Mouse (Mus musculus) brain, adult 10 weeks (tissue): ENCODE results near the gene Lpcat4. TPM values are rescaled to one million over a fixed set of nuclear protein-coding genes. Genes with fewer than 3 reads are reported as not detected.

Experiments
- polyA plus RNA-seq: library from polyadenylated mRNA; stranded (reverse); fragments of 350-450 nt; fragmentation: Illumina TruSeq; extraction: RNeasy Lipid Tissue Mini Kit (QIAGEN cat#74804); gene quantifications from one replicate; pipeline ENCODE4 v1.2.3, GENCODE M21; 2015; ENCODE audit warnings: low read depth, low replicate concordance

Gene Lpcat4
- 120 TPM for polyA plus RNA-seq

DNA sequence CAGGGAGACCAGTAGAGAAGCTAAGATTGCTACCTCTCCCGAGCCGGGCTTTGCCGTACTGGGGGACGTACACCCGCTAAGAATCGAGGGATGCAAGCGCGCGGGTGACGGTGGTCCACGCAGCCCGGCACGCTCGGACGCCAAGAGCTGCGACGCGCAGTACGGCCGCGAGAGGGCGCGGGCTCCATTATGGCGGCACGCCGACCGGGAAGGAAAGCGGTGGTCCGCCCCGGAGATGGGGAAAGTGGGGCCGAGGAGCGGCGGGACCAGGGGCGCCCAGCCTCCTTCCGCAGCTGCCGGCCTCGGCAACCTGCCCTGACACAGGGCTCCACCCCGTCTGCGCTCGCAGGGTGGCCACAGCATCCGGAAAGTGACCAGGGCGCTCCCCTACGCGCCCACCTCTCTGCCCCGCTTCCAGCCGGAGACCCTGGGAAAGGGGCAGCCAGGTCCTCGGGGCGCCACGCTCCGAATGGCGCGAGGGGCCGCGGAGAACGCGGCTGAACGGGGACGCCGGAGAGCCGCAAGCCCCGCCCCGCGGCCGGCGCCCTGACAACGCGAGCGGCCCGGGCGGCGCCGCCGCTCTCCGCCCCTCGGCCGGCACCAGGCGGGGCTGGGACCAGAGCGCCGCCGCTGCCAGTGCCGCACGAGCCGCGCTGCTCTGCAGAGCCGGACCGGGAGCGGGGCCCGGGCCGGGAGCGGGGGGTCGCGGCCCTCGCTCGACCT, at the start of gene Lpcat4:
Lpcat4 (plus strand) TSS at position 257 of the 723 bp plus-strand sequence.

DNA sequence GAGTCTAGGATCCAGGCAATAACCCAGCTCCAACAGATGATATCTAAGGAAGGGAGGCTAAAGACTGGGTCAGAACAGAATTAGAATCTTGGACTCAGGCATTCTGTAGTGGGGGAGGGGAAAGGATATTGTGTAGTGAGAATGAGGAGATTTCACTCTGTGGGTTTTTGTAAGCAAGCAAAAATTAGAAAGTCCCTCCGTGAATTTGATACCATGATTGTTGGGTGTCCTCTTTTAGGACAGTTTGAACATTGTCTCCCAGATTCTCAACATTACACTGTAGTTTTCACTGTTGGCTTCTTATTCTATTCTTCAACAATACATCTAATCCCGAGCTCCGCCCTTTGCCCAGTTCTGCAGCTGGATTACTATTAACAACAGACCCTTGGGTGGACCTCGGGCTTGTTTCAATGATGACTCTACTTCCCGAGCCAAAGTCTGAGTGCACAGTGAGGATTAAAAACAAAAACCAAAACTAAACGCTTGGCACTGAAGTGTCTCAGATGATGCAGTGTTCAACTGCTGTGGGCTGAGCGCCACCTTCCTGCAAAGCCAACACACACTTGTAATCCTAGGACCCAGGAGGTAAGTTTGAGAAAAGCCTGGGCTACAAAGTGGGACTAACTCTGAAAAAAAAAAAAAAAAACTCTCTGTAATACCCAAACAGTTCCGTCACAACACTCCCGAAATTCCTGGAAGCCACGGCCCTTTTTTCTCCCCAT, 20.1 kb downstream of the Lpcat4 start, which contains the start of gene Nutm1:
Nutm1 (minus strand) TSS at position 51 of the 722 bp plus-strand sequence.

DNA sequence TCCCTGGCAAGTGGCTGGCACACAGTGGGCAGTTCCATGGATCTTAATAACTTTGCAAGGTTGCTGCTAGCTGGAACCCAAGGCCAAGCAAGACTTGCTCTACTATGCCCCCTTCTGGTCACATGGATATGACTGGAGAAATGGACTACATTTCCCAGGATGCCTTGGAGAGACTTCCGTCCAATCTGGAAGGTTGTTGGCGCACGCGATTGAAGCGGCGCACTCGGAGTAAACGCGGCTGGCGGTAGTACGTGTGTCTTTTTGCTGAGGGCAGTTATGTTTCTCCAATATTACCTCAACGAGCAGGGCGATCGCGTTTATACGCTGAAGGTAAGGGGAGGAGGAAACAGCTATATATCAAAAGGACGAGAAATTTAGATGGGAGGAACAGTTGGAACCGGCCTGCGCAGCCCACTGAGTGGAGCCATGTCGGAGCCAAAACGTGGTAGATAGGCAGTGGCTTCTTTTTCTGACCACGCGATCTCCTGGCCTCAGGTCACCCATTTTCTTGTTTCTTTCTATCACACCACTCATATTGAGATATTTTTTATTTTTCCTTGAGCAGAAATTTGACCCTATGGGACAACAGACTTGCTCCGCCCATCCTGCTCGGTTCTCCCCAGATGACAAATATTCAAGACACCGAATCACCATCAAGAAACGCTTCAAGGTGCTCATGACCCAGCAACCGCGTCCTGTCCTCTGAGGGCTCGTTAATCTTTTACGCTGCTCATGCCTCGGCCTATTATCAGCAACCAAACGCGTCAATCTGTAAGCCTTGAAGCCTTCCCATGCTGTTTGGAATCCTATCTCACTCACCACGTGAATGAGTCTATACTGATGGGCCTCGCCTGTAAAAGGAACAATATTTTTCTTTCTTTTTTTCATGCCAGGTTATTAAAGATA, 22.7 kb downstream of the Lpcat4 start, which contains the start of gene Nop10:
Nop10 (plus strand) TSS at position 179 of the 906 bp plus-strand sequence.

DNA sequence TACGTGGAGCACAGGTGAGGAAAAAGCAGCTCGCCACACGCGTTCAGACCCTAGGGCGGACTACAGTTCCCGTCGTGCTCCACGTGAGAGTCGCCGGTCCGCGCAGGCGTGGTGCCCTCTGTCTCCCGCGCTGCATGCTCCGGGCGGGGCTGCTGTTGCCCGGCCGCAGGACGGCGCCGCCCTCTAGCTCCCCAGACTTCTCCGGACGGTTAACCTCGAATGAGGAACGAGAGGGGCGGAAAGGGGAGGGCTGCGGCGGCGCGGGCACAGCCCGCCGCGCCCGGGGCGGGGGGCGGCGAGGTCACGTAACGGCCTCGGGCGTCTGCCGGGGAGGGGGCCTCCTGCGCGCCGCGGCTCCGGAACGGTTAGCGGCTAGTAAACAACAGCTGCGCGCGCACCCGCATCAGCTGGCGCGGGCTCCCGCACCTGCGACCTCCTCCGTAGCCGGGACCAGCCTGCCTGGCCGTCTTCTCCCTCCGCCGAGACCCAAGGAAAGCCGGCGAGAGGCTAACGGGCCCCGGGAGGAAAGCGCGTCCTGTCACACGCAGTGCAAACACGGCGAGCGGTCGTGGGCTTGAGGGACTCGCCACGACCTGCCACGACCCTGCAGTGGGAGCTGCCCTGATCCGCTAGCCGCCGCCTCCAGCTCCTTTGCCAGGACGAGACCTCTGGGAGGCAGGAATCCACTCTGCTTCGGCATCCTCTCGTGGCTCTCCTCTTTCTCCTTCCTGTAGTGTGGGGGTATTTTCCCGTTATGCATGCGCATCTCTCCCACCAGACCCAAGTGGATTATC, 26.4 kb downstream of the Lpcat4 start, which contains the start of gene Slc12a6:
Slc12a6 (plus strand) TSS at position 378 of the 794 bp plus-strand sequence.

DNA sequence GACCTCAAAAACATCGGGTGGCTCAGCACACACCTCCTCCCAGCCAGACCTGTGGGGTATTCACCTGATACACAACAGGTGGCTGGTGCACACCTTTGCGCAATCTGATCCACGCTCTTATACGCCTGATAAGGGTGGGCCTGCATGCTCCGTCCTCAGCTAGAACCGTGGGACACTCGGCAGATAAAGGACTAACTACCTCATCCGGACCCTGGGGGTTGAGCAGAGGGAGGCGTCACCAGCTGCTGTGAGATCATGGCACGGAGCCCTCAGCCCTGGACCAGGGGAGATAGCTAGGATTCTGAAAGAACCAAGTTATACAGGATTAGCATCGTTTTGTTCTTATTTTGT, 26.9 kb downstream of the Lpcat4 start, which contains the start of gene Gm21985:
Gm21985 (plus strand) TSS at position 73 of the 351 bp plus-strand sequence.

Other genes with a start within 250 kb of the Lpcat4 start
- not detected for gene Olfr1309, start 249.2 kb upstream of the Lpcat4 start, polyA plus RNA-seq
- gene Olfr1310, start 226.8 kb upstream of the Lpcat4 start, polyA plus RNA-seq, result not detected
- gene Olfr1311, start 215.1 kb upstream of the Lpcat4 start, polyA plus RNA-seq, result not detected
- not detected for gene Olfr1312, start 189.2 kb upstream of the Lpcat4 start, polyA plus RNA-seq
- not detected for gene Olfr1313, start 161.6 kb upstream of the Lpcat4 start, polyA plus RNA-seq
- not detected for gene Olfr1314, start 142.7 kb upstream of the Lpcat4 start, polyA plus RNA-seq
- not detected for gene Olfr1315-ps1, start 124.0 kb upstream of the Lpcat4 start, polyA plus RNA-seq
- not detected for gene Olfr1316, start 104.5 kb upstream of the Lpcat4 start, polyA plus RNA-seq
- not detected for gene Olfr1317, start 99.1 kb upstream of the Lpcat4 start, polyA plus RNA-seq
- gene Olfr1318, start 85.3 kb upstream of the Lpcat4 start, polyA plus RNA-seq, result not detected
- gene Nutm1, start 19.8 kb downstream of the Lpcat4 start, polyA plus RNA-seq, result not detected
- gene Nop10, start 22.5 kb downstream of the Lpcat4 start, polyA plus RNA-seq, result 93.6 TPM
- gene Slc12a6, start 26.4 kb downstream of the Lpcat4 start, polyA plus RNA-seq, result 75.7 TPM
- 1.1 TPM for gene Gm21985, start 26.8 kb downstream of the Lpcat4 start, polyA plus RNA-seq
- gene Emc4, start 128.6 kb downstream of the Lpcat4 start, polyA plus RNA-seq, result 344 TPM
- 14.8 TPM for gene Katnbl1, start 139.7 kb downstream of the Lpcat4 start, polyA plus RNA-seq
- 54.2 TPM for gene Emc7, start 215.5 kb downstream of the Lpcat4 start, polyA plus RNA-seq
- 0.76 TPM for gene Chrm5, start 241.3 kb downstream of the Lpcat4 start, polyA plus RNA-seq